Mouse (Mus musculus): ENCODE data around the gene Gm20521.
"Not testable (repeated sequence)": the region's sequence is repeated elsewhere in the genome, so short reads cannot be mapped to it uniquely, and the experiment has no call there.

Gene Gm20521

DNA sequence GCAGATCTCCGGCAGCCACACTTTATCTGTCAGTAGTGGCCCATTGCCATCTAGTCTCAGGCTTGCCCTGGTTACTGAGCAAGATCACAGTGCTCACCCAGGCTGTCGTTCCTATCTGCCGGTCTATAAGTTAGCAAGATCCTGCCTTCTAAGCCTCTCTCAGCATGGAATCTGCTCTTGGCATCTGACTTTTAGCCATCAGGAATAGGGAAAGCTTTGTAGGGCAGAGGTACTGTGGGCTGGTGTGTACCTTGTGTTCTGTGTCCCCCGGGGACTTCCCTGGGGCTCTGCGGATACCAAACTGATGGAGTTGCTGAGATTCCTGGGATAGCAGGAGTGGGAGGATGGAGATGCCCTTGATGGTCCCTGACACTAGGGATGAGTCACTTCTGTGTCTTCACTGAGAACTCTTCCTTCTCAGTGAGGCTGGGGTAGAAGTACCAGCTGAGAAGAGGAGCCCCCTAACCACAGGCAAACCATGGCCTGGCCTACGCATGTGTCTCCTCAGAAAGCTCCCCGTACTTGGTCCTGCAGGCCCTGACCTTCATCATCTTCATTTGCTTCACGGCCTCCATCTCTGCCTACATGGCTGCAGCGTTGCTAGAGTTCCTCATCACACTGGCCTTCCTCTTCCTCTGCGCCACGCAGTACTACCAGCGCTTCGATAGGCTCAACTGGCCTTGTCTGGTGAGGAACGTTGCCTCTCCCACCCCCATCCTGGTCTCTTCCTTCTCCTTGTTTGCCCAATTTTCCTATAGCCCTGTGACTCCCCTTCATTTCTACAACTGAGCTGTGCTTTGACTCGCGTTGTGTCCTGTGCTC lies 54.3 kb downstream of the Gm20521 start:
- DNase-seq = no peak

- DNase-seq = no peak
Measured at GRCm38 (mm10) chr14:54938431-54939219, 55.4 kb downstream of the Gm20521 start.

GRCm38 (mm10) chr14:54939434-54940175 lies 56.4 kb downstream of the Gm20521 start:
- peak; percentile 53 to 59 for DNase-seq

DNA sequence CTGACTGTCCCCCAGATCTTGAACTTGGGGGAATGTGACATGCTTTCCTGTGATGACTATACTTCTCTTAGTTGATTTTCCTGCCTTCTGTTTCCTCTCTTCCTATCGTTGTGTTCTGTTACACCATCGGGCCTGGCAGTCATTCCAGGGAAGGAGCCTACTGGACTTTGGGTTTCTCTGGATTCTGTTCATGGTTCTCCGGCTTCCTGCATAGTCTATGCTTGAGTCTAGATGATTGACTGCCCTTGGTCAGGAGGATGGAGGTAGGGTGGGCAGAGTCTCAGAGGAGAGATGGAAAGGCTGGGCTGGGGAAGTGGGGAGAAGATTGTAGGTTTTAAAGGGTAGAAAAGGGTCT lies 56.9 kb downstream of the Gm20521 start:
- no peak for DNase-seq

GRCm38 (mm10) chr14:54941024-54941978 lies 58.1 kb downstream of the Gm20521 start:
- no peak for DNase-seq

GRCm38 (mm10) chr14:54942479-54942878 lies 59.2 kb downstream of the Gm20521 start:
- no peak for DNase-seq

GRCm38 (mm10) chr14:54943971-54944370 lies 60.7 kb downstream of the Gm20521 start:
- DNase-seq = no peak

DNA sequence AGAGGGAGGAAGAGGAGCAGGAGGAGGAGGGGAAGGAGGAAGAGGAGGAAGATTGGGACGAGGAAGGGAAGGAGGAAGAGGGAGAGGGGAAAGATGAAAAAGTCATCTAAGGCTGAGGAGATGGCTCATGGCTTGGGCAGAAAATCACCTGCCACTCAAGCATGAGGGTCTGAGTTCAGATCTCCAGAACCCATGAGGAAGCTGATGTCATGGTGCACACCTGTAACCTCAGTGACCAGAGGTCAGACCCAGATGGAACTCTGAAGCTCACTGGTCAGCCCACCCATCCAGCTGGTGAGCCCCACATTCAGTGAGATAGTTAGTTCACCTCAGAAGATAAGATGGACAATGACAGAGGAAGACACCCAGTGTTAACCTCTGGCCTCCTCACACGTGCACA lies 61.7 kb downstream of the Gm20521 start:
- no peak for DNase-seq

- DNase-seq = no peak
Measured at GRCm38 (mm10) chr14:54945975-54946704, 62.9 kb downstream of the Gm20521 start.

DNA sequence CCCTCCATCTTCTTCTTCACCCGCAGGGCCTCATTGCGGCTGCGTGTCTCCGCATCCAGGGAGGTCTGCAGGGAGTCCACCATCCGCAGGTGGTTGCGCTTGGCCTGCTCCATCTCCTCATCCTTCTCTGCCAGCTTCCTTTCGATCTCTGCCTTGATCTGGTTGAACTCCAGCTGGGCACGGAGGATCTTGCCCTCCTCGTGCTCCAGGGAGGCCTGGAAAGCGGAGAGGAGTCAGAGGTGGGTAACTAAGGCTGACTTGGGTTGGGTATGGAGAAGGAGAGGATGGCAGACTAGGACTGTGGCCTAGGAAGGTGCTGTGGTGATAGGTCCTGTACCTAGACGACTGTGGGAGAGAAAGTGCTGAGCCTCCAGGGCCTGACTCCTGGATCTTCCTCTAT lies 63.8 kb downstream of the Gm20521 start:
- DNase-seq = not testable (repeated sequence)
